Mouse (Mus musculus) c-Kit-positive CD71-negative TER-119-negative erythroid progenitor cells, embryonic 14.5 days (primary cell): ENCODE results near the gene Apoe.
A peak's percentile ranks its signal among the peaks of the same experiment; 100 is the strongest.

Experiments
- DNase-seq: peaks from one replicate; pipeline ENCODE4 v3.0.0-alpha.2; 2013; ENCODE audit warnings: low read depth

Gene Apoe

DNA sequence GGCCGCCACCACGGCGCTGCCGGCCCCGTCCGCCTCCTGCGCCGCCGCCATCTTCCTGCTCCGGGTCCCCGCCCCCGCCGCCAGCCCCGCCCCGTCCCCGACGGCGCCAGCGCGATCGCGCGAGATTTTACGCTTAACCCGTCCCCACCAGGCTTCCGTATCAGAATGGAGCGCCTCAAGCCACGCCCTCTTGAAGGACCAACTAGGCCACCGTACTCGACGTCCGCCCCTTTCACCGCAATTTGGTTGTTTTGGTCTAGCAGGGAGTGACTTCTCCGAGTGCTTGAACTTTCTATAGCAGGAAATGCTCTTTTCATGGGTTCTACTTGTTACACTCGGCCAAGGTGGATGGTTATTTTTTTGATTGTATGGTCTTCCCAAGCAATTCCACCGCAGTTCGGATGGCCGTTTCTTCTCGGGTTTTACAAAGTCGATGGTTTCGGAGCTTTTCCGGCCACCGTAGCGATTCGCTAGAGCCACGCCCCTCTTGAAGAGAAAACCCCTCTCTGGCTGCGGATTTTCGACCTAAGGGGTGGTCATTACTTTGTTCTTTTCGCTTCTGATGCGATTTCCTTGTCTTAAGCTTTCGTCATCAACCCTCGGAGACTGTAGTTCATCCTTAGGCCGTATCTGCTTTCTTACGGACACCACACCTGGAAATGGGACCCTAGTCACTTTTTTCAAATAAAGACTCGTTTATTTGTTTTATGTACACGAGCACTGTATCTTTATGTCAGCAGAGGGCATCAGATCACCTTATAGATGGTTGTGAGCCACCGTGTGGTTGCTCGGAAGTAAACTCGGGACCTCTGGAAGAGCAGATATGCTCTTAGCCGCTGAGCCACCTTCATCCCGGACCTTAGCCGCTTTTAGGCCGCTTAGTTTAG, 33.8 kb downstream of the Apoe start, which contains the start of gene Clptm1:
Clptm1 (minus strand) TSS at position 79 of the 887 bp plus-strand sequence.
- DNase-seq: peak; percentile 96

DNA sequence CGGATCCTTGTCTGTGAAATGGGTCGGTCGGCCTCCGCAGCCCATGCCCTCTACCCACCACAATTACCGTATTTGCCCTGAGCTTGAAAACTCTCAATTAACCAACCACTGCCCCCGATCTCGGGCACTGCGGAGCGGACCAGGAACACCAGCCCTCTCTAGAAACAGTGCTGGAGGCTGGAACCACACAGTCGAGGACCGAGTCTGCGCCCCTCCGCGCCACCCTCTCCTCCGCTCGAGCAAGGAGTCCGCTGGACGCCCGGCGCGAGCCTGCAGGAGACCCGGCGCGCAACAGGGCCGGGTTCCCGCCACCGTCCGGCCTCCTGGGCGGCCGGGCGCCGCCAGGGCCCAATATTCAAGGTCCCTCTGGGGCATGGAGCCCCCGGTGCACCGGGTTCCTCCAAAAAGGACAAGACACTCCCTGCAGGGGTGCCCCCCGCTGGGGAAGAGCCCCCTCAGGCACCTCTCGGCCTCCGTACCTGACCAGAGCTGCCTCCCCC, 34.5 kb downstream of the Apoe start:
- DNase-seq: no peak

DNA sequence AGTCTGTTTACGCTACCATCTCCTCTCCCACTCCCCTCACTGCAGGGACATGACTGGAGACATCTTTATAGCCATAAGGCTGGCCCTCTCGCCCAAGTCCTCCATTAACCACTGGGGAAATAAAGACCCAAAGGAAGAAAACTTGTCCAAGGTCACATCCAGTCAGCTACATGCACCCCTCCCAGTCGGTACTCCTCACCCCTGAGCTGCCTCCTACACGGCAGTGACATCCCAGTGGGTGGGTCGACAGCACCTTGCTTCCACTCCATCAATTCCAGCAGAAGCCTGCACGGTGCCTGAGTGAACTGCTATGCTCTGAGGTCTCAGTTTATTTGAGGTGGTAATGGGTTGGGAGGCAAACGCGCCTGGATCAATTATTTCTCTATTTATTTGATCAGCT, 35.0 kb downstream of the Apoe start:
- no peak for DNase-seq

DNA sequence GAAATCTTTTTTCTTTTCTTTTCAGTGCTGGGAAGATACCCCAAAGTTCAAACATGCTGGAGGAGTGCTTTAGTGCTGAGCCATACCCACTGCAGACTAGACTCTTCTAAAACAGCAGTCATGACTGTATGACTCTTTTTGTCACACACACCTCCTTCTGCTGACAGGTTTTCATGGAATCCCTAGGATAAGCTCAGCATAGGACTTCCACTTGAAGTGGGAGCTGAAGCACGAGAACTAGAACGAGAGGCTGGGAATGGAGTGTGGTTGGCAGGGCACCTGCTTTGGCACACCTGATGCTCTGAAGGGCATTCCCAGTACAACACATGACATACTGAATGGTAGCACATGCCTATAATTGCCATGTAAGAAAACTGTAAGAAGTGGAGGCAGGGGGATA, 46.4 kb downstream of the Apoe start:
- no peak for DNase-seq

DNA sequence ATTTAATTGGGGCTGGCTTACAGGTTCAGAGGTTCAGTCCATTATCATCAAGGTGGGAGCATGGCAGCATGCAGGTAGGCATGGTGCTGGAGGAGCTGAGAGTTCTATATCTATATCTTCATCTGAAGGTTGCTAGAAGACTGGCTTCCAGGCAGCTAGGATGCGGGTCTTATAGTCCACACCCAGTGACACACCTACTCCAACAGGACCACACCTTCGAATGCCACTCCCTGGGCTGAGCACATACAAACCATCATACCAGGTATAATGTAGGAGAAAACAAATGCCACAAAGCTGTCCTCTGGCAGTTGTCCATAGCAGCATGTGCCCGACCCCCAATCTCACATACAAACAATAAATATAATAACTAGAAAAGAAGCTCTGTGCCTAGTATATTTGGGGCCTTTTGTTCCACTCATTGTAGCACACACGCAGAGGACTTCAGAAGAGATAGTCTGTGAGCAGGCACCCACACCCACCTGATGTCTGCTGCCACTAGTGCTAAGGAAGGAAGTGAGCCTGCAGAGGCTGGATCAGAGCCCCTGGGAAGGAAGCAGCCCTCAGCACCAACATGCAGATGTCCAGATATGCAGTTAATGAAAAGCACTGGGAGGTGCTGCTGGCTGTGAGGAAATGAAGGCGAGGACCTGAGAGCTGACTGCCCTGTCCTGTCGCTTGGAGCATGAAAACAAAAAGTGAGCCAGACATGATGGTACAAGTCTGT, 47.8 kb downstream of the Apoe start:
- DNase-seq: no peak
